Mouse (Mus musculus) liver, adult 2 months (tissue): ENCODE data around the gene Fanci.
A peak's percentile ranks its signal among the peaks of the same experiment; 100 is the strongest.

ENCODE experiments used
- CTCF ChIP-seq: fragments of 200-500 bp; IDR thresholded peaks from 2 replicates; pipeline ENCODE4 v1.5.1; 2011; ENCODE audit warnings: low read depth, low read length, control low read depth
- POLR2A ChIP-seq: fragments of 200-500 bp; IDR thresholded peaks from 2 replicates; pipeline ENCODE4 v1.6.1; 2011; ENCODE audit warnings: low read length, control low read depth; ENCODE audit not compliant: insufficient read depth; ENCODE audit errors: extremely low read depth

- TF ChIP-seq CTCF, result no peak
- TF ChIP-seq POLR2A, result peak; percentile 83
Measured at GRCm38 (mm10) chr7:79466053-79466901, 74.5 kb downstream of the Fanci start, which contains the start of gene Polg.
